Mouse (Mus musculus): ENCODE measurements around the gene Hist2h2bb.
"Not testable (repeated sequence)": the region's sequence is repeated elsewhere in the genome, so short reads cannot be mapped to it uniquely, and the experiment has no call there.

The Hist2h2bb gene

GRCm38 (mm10) chr3:96263558-96264403 lies 5.8 kb upstream of the Hist2h2bb start:
- peak in 1 of 2 experiments; percentile 32 for DNase-seq (ENCODE audit: low spot score in 2 of 2)

- DNase-seq (ENCODE audit: low spot score in 2 of 2): no peak
These were observed 5.1 kb upstream of the Hist2h2bb start for GRCm38 (mm10) chr3:96264404-96264949.

- DNase-seq (ENCODE audit: low spot score in 2 of 2): no peak
These were observed 3.3 kb upstream of the Hist2h2bb start for GRCm38 (mm10) chr3:96266132-96266710.

- no peak for DNase-seq (ENCODE audit: low spot score in 2 of 2)
These were observed 2.0 kb upstream of the Hist2h2bb start for GRCm38 (mm10) chr3:96267541-96267940.

GRCm38 (mm10) chr3:96268051-96268775 lies 1.3 kb upstream of the Hist2h2bb start, which contains the start of gene Hist2h3b:
TSS of gene Hist2h3b (plus strand) at chr3:96268654.
- DNase-seq (ENCODE audit: low spot score in 2 of 2): peak; percentile 60 to 74

- DNase-seq (ENCODE audit: low spot score in 2 of 2): not testable (repeated sequence)
These were observed 675 bp upstream of the Hist2h2bb start for GRCm38 (mm10) chr3:96268776-96269378.

GRCm38 (mm10) chr3:96273591-96274465 lies 4.3 kb downstream of the Hist2h2bb start:
- DNase-seq (ENCODE audit: low spot score in 2 of 2): no peak

GRCm38 (mm10) chr3:96277428-96277799 lies 7.9 kb downstream of the Hist2h2bb start:
- DNase-seq (ENCODE audit: low spot score in 2 of 2): peak in 1 of 2 experiments; percentile 56

- peak; percentile 92 for DNase-seq (ENCODE audit: low spot score in 2 of 2)
These were observed 8.5 kb downstream of the Hist2h2bb start for GRCm38 (mm10) chr3:96277800-96278624.

- DNase-seq (ENCODE audit: low spot score in 2 of 2): no peak
These were observed 11.1 kb downstream of the Hist2h2bb start for GRCm38 (mm10) chr3:96280660-96281059.

GRCm38 (mm10) chr3:96284457-96284856 lies 14.9 kb downstream of the Hist2h2bb start:
- DNase-seq (ENCODE audit: low spot score in 2 of 2): no peak

GRCm38 (mm10) chr3:96287334-96287733 lies 17.8 kb downstream of the Hist2h2bb start:
- DNase-seq (ENCODE audit: low spot score in 2 of 2): not testable (repeated sequence)

GRCm38 (mm10) chr3:96289201-96289600 lies 19.6 kb downstream of the Hist2h2bb start:
- no peak for DNase-seq (ENCODE audit: low spot score in 2 of 2)

- not testable (repeated sequence) for DNase-seq (ENCODE audit: low spot score in 2 of 2)
These were observed 21.2 kb downstream of the Hist2h2bb start for GRCm38 (mm10) chr3:96290727-96291126.

- no peak for DNase-seq (ENCODE audit: low spot score in 2 of 2)
These were observed 23.1 kb downstream of the Hist2h2bb start for GRCm38 (mm10) chr3:96292641-96293040.

GRCm38 (mm10) chr3:96293368-96293767 lies 23.8 kb downstream of the Hist2h2bb start:
- no peak for DNase-seq (ENCODE audit: low spot score in 2 of 2)

- DNase-seq (ENCODE audit: low spot score in 2 of 2): no peak
These were observed 24.2 kb downstream of the Hist2h2bb start, which contains the start of gene Fcgr1 for GRCm38 (mm10) chr3:96293787-96294186. TSS of gene Fcgr1 (minus strand) at chr3:96293969.

GRCm38 (mm10) chr3:96298360-96298759 lies 28.8 kb downstream of the Hist2h2bb start:
- no peak for DNase-seq (ENCODE audit: low spot score in 2 of 2)

GRCm38 (mm10) chr3:96299562-96299961 lies 30.0 kb downstream of the Hist2h2bb start:
- DNase-seq (ENCODE audit: low spot score in 2 of 2): no peak

Measured in frontal cortex, postnatal 10 days (tissue).